Mouse (Mus musculus) forebrain, embryonic 11.5 days (tissue): ENCODE measurements at regions not wholly inside any gene's neighbourhood (a gene's known extent, or its start where the extent isn't known, plus 50 kb on each side); places are given as distances from the start of the nearest gene placed in this dataset.

Experiments
- ATAC-seq: fragments of 200-750 bp; cut with Nextera tagmentation; replicated peaks from 2 replicates; pipeline ENCODE4 v1.8.0; 2017; ENCODE audit warnings: moderate TSS enrichment; ENCODE audit not compliant: low FRiP score
- DNase-seq: peaks from one replicate; pipeline ENCODE4 v3.0.0-alpha.2; 2017; ENCODE audit warnings: low spot score
- H3K27ac ChIP-seq: fragments of 300-500 bp; sonication (generic); 2 replicates; pipeline ENCODE4 v1.5.1; 2014; ENCODE audit warnings: low read depth, low read length
- H3K27me3 ChIP-seq: fragments of 300-500 bp; sonication (generic); 2 replicates; pipeline ENCODE4 v1.6.1; 2014; ENCODE audit warnings: mild to moderate bottlenecking, low read length, mixed read lengths; ENCODE audit not compliant: control insufficient read depth, insufficient read depth
- H3K36me3 ChIP-seq: fragments of 300-500 bp; sonication (generic); 2 replicates; pipeline ENCODE4 v1.6.1; 2014; ENCODE audit warnings: mild to moderate bottlenecking, low read length, moderate library complexity, mixed read lengths; ENCODE audit not compliant: control insufficient read depth, insufficient read depth
- H3K4me1 ChIP-seq: fragments of 300-500 bp; sonication (generic); replicated peaks from 2 replicates; pipeline ENCODE4 v1.6.1; 2014; ENCODE audit warnings: low read length, mixed read lengths; ENCODE audit not compliant: control insufficient read depth, insufficient read depth
- H3K4me2 ChIP-seq: fragments of 300-500 bp; sonication (generic); 2 replicates; pipeline ENCODE4 v1.6.1; 2014; ENCODE audit warnings: low read depth, mild to moderate bottlenecking, low read length, moderate library complexity, mixed read lengths; ENCODE audit not compliant: severe bottlenecking
- H3K4me3 ChIP-seq: fragments of 300-500 bp; sonication (generic); 2 replicates; pipeline ENCODE4 v1.5.1; 2014; ENCODE audit warnings: low read depth, low read length
- H3K9ac ChIP-seq: fragments of 300-500 bp; sonication (generic); 2 replicates; pipeline ENCODE4 v1.6.1; 2014; ENCODE audit warnings: low read length
- H3K9me3 ChIP-seq: fragments of 300-500 bp; sonication (generic); 2 replicates; pipeline ENCODE4 v1.6.1; 2016; ENCODE audit warnings: low read length, mixed read lengths; ENCODE audit not compliant: control insufficient read depth
- WGBS: fragments of 180-500 bp; shearing (Covaris S2); extraction: QIAGEN DNeasy Blood & Tissue Kit; methylation state at CpG from one replicate; pipeline ENCODE4 v1.1.7; 2014; 5-methylcytosine and 5-hydroxymethylcytosine counted together

DNA sequence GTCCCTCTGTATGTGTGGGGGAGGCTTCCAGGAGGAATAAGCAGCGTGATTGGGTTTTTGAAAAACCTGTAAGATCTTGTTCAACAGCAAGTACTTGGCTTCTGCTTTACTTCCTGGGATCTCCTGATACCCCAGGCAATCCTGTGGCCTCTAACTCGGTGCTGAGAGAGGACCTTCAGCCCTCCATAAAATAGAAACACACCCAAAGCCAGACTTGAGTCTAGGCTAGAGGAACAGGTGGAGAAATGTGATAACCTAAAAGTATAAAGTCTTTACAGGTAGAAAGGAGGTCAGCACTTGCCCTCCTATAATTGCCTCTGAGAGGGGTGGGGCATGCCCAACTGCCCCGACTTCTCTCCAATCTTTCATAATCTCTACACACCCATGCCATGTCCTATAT is 183.1 kb downstream of the Ankrd16 start:
- Histone ChIP-seq H3K27me3 (no peaks in the 10 kb centered on the region), H3K4me2 (no peak overlapping the region), H3K9ac (no peak overlapping the region), H3K9me3 (no peaks in the 10 kb centered on the region), H3K27ac (no peak overlapping the region), H3K4me1 (no peaks in the 10 kb centered on the region), H3K4me3 (no peak overlapping the region), H3K36me3 (no peaks in the 10 kb centered on the region)
- WGBS, result 88% methylated on average over 3 of the region's 3 CpGs
- no peak for ATAC-seq
- DNase-seq, result no peak

DNA sequence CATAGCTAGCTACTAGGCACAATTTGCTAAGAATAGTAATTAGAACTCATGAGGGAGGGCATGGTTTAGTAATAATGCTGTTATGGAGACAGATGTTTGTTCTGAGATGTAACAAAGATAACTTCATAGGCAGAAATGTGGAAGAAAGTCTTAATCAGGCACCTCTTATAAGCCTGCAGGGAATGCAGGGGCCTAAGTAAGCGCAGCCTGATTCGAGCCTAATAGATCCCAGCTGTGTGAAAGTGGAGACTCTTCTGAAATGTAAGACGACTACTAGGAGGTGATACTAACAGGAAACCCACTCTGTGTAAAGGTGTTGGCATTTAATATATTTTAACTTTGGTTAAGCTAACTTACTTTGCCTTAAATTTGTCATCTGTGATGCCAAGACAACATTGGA is 187.7 kb downstream of the Ankrd16 start:
- ATAC-seq (no peak), DNase-seq (no peak)
- H3K36me3 ChIP-seq, result no peaks in the 10 kb centered on the region
- H3K4me3 ChIP-seq, result no peak overlapping the region
- no peaks in the 10 kb centered on the region for H3K4me1 ChIP-seq
- H3K9ac ChIP-seq, result no peak overlapping the region
- H3K27ac ChIP-seq, result no peak overlapping the region
- H3K27me3 ChIP-seq, result no peaks in the 10 kb centered on the region
- no peak overlapping the region for H3K4me2 ChIP-seq
- no peaks in the 10 kb centered on the region for H3K9me3 ChIP-seq
- WGBS, result 75% methylated on average over 3 of the region's 3 CpGs

GRCm38 (mm10) chr2:11967001-11967400 is 189.3 kb downstream of the Ankrd16 start:
- no peak for DNase-seq
- H3K4me1 ChIP-seq, result no peaks in the 10 kb centered on the region
- H3K9ac ChIP-seq, result no peak overlapping the region
- no peak overlapping the region for H3K4me3 ChIP-seq
- H3K4me2 ChIP-seq, result no peak overlapping the region
- H3K36me3 ChIP-seq, result no peaks in the 10 kb centered on the region
- H3K9me3 ChIP-seq, result no peaks in the 10 kb centered on the region
- ATAC-seq, result no peak
- H3K27ac ChIP-seq, result no peak overlapping the region
- WGBS, result 79% methylated on average over 2 of the region's 2 CpGs
- no peaks in the 10 kb centered on the region for H3K27me3 ChIP-seq

DNA sequence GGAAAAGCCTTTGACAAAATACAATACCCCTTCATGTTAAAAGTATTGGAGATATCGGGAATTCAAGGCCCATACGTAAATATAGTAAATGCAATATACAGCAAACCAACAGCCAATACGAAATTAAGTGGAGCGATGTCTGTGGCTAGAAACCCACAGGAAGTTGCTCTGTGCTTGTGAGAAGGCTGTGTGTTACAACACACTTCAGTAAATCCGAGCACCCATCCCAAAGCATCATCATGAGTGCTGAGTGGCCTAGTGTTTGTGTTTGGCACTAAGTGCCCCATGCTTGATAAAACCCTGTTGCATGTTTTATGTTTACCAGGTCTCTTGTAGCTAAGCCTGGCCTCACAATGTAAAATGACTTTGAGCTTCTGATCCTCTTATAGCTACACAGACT is 194.3 kb downstream of the Ankrd16 start:
- H3K4me2 ChIP-seq, result no peak overlapping the region
- no peaks in the 10 kb centered on the region for H3K27me3 ChIP-seq
- no peak for ATAC-seq
- no peaks in the 10 kb centered on the region for H3K36me3 ChIP-seq
- H3K9ac ChIP-seq, result no peak overlapping the region
- H3K4me1 ChIP-seq, result no peaks in the 10 kb centered on the region
- H3K4me3 ChIP-seq, result no peak overlapping the region
- H3K27ac ChIP-seq, result no peak overlapping the region
- 90% methylated on average over 5 of the region's 5 CpGs for WGBS
- H3K9me3 ChIP-seq, result no peaks in the 10 kb centered on the region
- DNase-seq, result no peak

- H3K4me2 ChIP-seq, result no peak overlapping the region
- H3K27me3 ChIP-seq, result no peaks in the 10 kb centered on the region
- DNase-seq, result no peak
- ATAC-seq, result peak; percentile 70
- no peaks in the 10 kb centered on the region for H3K4me1 ChIP-seq
- H3K27ac ChIP-seq, result no peak overlapping the region
- H3K9ac ChIP-seq, result no peak overlapping the region
- H3K9me3 ChIP-seq, result no peaks in the 10 kb centered on the region
- WGBS, result 40% methylated on average over 24 of the region's 24 CpGs
- no peak overlapping the region for H3K4me3 ChIP-seq
- no peaks in the 10 kb centered on the region for H3K36me3 ChIP-seq
These were observed 224.5 kb downstream of the Ankrd16 start for GRCm38 (mm10) chr2:12001938-12002899.

DNA sequence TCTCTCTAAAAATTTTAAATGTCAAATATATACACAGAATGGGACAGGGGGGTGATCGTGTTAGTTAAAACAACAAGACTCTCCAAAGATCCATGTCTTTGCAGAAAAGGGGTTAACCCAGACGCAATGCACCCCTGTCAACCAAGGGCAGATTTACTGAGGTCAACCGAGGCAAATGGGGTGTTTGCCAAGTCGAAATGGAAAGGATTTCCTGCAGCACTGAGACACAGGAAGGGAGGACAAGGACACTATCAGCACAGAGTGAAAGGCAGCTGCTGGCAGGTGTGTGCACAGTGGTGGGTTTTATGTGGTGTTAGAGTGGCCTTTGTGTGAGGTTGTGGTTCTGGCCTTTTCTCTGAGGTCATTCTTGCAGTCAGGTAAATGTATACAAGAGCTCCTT is 226.7 kb downstream of the Ankrd16 start:
- 64% methylated on average over 4 of the region's 4 CpGs for WGBS
- Histone ChIP-seq H3K4me3 (no peak overlapping the region), H3K4me1 (no peaks in the 10 kb centered on the region), H3K36me3 (no peaks in the 10 kb centered on the region), H3K9me3 (no peaks in the 10 kb centered on the region), H3K27ac (no peak overlapping the region), H3K9ac (no peak overlapping the region), H3K27me3 (no peaks in the 10 kb centered on the region), H3K4me2 (no peak overlapping the region)
- DNase-seq (no peak), ATAC-seq (no peak)

- Histone ChIP-seq H3K4me3 (no peak overlapping the region), H3K27ac (no peak overlapping the region), H3K36me3 (no peaks in the 10 kb centered on the region), H3K9ac (no peak overlapping the region), H3K4me1 (no peaks in the 10 kb centered on the region), H3K27me3 (no peaks in the 10 kb centered on the region), H3K4me2 (no peak overlapping the region), H3K9me3 (no peaks in the 10 kb centered on the region)
- DNase-seq, result no peak
- 93% methylated on average over 4 of the region's 4 CpGs for WGBS
- ATAC-seq, result no peak
These were observed 229.5 kb downstream of the Ankrd16 start for GRCm38 (mm10) chr2:12007201-12007600.

GRCm38 (mm10) chr2:12011441-12011840 is 233.8 kb downstream of the Ankrd16 start:
- no peaks in the 10 kb centered on the region for H3K27me3 ChIP-seq
- H3K4me1 ChIP-seq, result no peaks in the 10 kb centered on the region
- DNase-seq (no peak), ATAC-seq (no peak)
- H3K4me3 ChIP-seq, result no peak overlapping the region
- no peak overlapping the region for H3K4me2 ChIP-seq
- no peak overlapping the region for H3K9ac ChIP-seq
- no peak overlapping the region for H3K27ac ChIP-seq
- no peaks in the 10 kb centered on the region for H3K9me3 ChIP-seq
- H3K36me3 ChIP-seq, result no peaks in the 10 kb centered on the region
- 67% methylated on average over 3 of the region's 3 CpGs for WGBS

GRCm38 (mm10) chr2:12019607-12020006 is 241.9 kb downstream of the Ankrd16 start:
- Histone ChIP-seq H3K9ac (no peak overlapping the region), H3K9me3 (no peaks in the 10 kb centered on the region), H3K27me3 (no peaks in the 10 kb centered on the region), H3K4me3 (no peak overlapping the region), H3K27ac (no peak overlapping the region), H3K36me3 (no peaks in the 10 kb centered on the region), H3K4me2 (no peak overlapping the region), H3K4me1 (no peaks in the 10 kb centered on the region)
- no peak for DNase-seq
- WGBS, result 53% methylated on average over 1 of the region's 1 CpGs
- ATAC-seq, result no peak
